Mouse (Mus musculus): ENCODE results near the gene Zscan4f. TPM values are rescaled to one million over a fixed set of nuclear protein-coding genes. Genes with fewer than 3 reads are reported as not detected.
"Not testable (repeated sequence)": the region's sequence is repeated elsewhere in the genome, so short reads cannot be mapped to it uniquely, and the experiment has no call there.

The Zscan4f gene
- polyA plus RNA-seq (2014; fragmentation: Nextera tagmentation; extraction: Ambion mirVana) = not detected in 2 replicates

DNA sequence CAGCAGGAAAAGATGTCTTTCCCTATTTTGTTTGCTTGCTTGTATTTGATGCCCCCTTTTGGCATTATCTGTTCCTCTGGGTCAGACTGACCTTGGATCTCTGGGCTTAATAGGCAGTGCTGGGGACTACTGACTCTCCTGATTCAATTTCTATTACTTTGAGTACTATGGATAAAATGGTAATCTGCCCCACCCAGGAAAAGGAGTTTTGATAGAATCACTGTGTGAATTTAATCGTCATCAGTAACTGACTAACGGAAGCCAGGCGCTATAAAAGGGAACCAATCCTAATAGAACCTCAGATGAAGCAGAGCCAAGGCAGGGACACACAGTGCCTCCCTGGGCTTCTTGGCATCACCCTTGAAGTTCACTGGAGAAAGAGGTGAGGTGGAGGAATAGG, at the start of gene Zscan4f:
TSS of gene Zscan4f (plus strand) at position 301 of the 400 bp plus-strand sequence.
- H3K9ac ChIP-seq (ENCODE audit: low read length); H3K36me3 ChIP-seq (ENCODE audit: control insufficient read depth, insufficient read depth, low read length); DNase-seq (ENCODE audit: low spot score, missing footprints); H3K4me3 ChIP-seq (ENCODE audit: low read depth, low read length); H3K27me3 ChIP-seq (ENCODE audit: control insufficient read depth, insufficient read depth, low read length); ATAC-seq (ENCODE audit: low FRiP score); H3K27ac ChIP-seq (ENCODE audit: low read depth, low read length); H3K4me2 ChIP-seq; H3K9me3 ChIP-seq (ENCODE audit: control insufficient read depth, low read length); H3K4me1 ChIP-seq (ENCODE audit: control insufficient read depth, insufficient read depth, low read length): not testable (repeated sequence)
- WGBS = 90% methylated on average over 3 of the region's 3 CpGs

DNA sequence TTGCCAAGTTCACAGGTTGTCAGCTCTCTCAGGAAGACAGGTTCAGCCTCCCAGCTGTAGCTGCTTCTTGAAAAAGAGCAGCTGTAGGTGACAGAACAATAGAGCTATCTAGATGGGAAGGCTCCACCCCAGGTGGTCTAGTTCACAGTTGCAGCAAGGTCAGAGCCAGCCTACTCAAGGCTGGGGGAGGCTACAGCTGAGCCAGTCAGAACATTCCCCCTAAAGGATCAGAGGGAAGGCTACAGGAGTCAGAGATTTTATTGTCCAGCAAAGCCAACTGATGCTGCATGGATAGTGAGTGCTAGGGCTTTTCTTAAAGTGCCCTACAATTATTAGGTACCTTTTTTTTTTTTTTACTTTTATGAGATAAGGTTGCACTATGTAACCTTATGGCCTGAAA, 13.1 kb upstream of the Zscan4f start:
- H3K27ac ChIP-seq (ENCODE audit: low read depth, low read length) = not testable (repeated sequence)

More for the DNA sequence above, 13.1 kb upstream of the Zscan4f start:
- not testable (repeated sequence) for H3K4me2 ChIP-seq; H3K9ac ChIP-seq (ENCODE audit: low read length); ATAC-seq (ENCODE audit: low FRiP score); DNase-seq (ENCODE audit: low spot score, missing footprints); H3K27me3 ChIP-seq (ENCODE audit: control insufficient read depth, insufficient read depth, low read length); H3K4me1 ChIP-seq (ENCODE audit: control insufficient read depth, insufficient read depth, low read length); H3K9me3 ChIP-seq (ENCODE audit: control insufficient read depth, low read length); H3K36me3 ChIP-seq (ENCODE audit: control insufficient read depth, insufficient read depth, low read length); H3K4me3 ChIP-seq (ENCODE audit: low read depth, low read length)

Small RNA genes within 50 kb of the gene (microRNA-seq; reads per million reads assigned to microRNA genes)
- gene Gm23087 = not detected

Other genes with a start within 250 kb of the Zscan4f start
- gene Zscan4d, start 231.8 kb upstream of the Zscan4f start, polyA plus RNA-seq (2014; fragmentation: Nextera tagmentation; extraction: Ambion mirVana) = not detected in 2 replicates
- gene Zscan4e, start 87.2 kb upstream of the Zscan4f start, polyA plus RNA-seq (2014; fragmentation: Nextera tagmentation; extraction: Ambion mirVana) = not detected in 2 replicates
- not detected in 2 replicates for gene Zscan4-ps2, start 116.4 kb downstream of the Zscan4f start, polyA plus RNA-seq (2014; fragmentation: Nextera tagmentation; extraction: Ambion mirVana)
- not detected in 2 replicates for gene Zscan4-ps3, start 211.4 kb downstream of the Zscan4f start, polyA plus RNA-seq (2014; fragmentation: Nextera tagmentation; extraction: Ambion mirVana)

Data from midbrain, embryonic 11.5 days (tissue).